In the genomic region with DNA sequence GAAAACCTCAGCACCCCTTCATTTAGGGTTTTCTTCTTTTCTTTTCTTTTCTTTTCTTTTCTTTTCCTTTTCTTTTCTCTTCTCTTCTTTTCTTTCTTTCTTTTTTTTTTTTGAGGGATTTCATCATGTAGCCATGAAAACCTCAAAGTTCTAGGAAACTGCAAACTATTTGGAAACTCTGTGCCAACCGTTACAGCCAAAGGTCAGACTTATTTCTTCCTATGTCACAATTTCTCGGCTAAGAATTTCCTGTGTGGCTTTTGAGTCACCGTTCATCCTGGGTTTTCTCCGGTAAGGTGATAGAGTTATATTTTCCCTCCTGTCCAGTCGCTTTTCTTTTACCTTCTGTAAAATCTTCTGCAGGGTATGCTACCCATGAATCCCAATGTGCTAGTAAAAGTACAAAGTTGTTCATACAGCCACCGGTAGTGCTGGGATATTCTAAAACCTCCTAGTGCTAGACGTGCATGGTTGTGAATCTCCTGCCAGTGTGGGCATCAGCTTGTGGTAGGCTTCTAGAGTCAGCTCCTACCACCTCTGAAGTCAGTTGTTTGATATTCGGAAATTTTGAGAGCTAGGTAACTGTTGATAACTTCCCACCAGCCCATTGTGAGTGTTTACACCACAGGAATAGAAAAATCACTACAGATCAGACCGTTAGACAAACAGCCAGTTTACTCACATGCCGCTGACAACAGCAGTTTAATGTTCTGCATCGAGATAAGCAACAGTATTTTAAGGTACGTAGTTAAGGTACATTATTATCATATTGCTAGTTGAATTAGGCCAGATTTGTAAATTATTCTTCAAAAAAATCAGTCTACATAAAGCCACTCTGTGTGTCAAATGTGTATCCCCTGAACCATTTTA, we compare ENCODE assay signal across 1 mouse cellular context.
TF ChIP-seq lines count a peak whose summit lies in the region.

No protein-coding gene starts in this region.

TF ChIP-seq in CH12.LX, 34 proteins besides CTCF, POLR2A, EP300 and RAD21 (continued from another document):
- TF ChIP-seq MAFK (IDR thresholded peaks at IDR 0.05; ENCODE audit: insufficient replicate concordance, low read length), result no peak
